Mouse (Mus musculus): ENCODE measurements around the gene P2ry2. TPM values are rescaled to one million over a fixed set of nuclear protein-coding genes. Genes with fewer than 3 reads are reported as not detected.

P2ry2 gene
- polyA plus RNA-seq, 1 experiment from 2014 or later: 0.65 TPM

- Histone ChIP-seq H3K9me3 (no peaks in the 10 kb centered on the region), H3K9ac (no peak overlapping the region), H3K4me3 (no peak overlapping the region), H3K4me2 (no peak overlapping the region), H3K27ac (no peak overlapping the region), H3K27me3 (no peaks in the 10 kb centered on the region), H3K4me1 (replicated peaks) (peaks cover 14% of the 10 kb centered on the region), H3K36me3 (no peaks in the 10 kb centered on the region)
- 66% methylated on average over 8 of the region's 8 CpGs for WGBS
- ATAC-seq (ENCODE audit: low FRiP score): no peak
These were observed 31.3 kb upstream of the P2ry2 start for GRCm38 (mm10) chr7:101043846-101044541.

- H3K4me3 ChIP-seq: no peak overlapping the region
These were observed 29.5 kb upstream of the P2ry2 start for GRCm38 (mm10) chr7:101041977-101042749.

GRCm38 (mm10) chr7:101041544-101041943 lies 28.9 kb upstream of the P2ry2 start:
- H3K9me3 ChIP-seq: no peaks in the 10 kb centered on the region
- H3K4me1 ChIP-seq (replicated peaks): peaks cover 11% of the 10 kb centered on the region
- no peak for ATAC-seq (ENCODE audit: low FRiP score)
- H3K4me2 ChIP-seq: no peak overlapping the region
- no peaks in the 10 kb centered on the region for H3K27me3 ChIP-seq
- WGBS: 83% methylated on average over 2 of the region's 2 CpGs
- H3K4me3 ChIP-seq: no peak overlapping the region
- no peaks in the 10 kb centered on the region for H3K36me3 ChIP-seq
- H3K9ac ChIP-seq: no peak overlapping the region
- no peak overlapping the region for H3K27ac ChIP-seq

More at GRCm38 (mm10) chr7:101041977-101042749, 29.5 kb upstream of the P2ry2 start:
- ATAC-seq (ENCODE audit: low FRiP score): no peak
- peaks cover 11% of the 10 kb centered on the region for H3K4me1 ChIP-seq (replicated peaks)
- no peak overlapping the region for H3K4me2 ChIP-seq
- no peaks in the 10 kb centered on the region for H3K36me3 ChIP-seq
- H3K27me3 ChIP-seq: no peaks in the 10 kb centered on the region
- H3K27ac ChIP-seq: no peak overlapping the region
- no peak overlapping the region for H3K9ac ChIP-seq
- no peaks in the 10 kb centered on the region for H3K9me3 ChIP-seq
- 48% methylated on average over 5 of the region's 5 CpGs for WGBS

GRCm38 (mm10) chr7:101033371-101033770 lies 20.7 kb upstream of the P2ry2 start:
- ATAC-seq (ENCODE audit: low FRiP score): no peak
- 93% methylated on average over 2 of the region's 2 CpGs for WGBS
- Histone ChIP-seq H3K9ac (no peak overlapping the region), H3K4me2 (no peak overlapping the region), H3K27me3 (no peaks in the 10 kb centered on the region), H3K27ac (no peak overlapping the region), H3K9me3 (no peaks in the 10 kb centered on the region), H3K4me1 (replicated peaks) (no peaks in the 10 kb centered on the region), H3K36me3 (no peaks in the 10 kb centered on the region), H3K4me3 (no peak overlapping the region)

GRCm38 (mm10) chr7:101031234-101031633 lies 18.6 kb upstream of the P2ry2 start:
- WGBS: 59% methylated on average over 8 of the region's 8 CpGs

GRCm38 (mm10) chr7:101030756-101031155 lies 18.1 kb upstream of the P2ry2 start:
- H3K27me3 ChIP-seq: no peaks in the 10 kb centered on the region
- H3K4me1 ChIP-seq (replicated peaks): no peaks in the 10 kb centered on the region
- no peaks in the 10 kb centered on the region for H3K9me3 ChIP-seq
- no peak overlapping the region for H3K4me3 ChIP-seq
- no peaks in the 10 kb centered on the region for H3K36me3 ChIP-seq
- ATAC-seq (ENCODE audit: low FRiP score): no peak
- no peak overlapping the region for H3K9ac ChIP-seq
- no peak overlapping the region for H3K4me2 ChIP-seq
- H3K27ac ChIP-seq: no peak overlapping the region

More at GRCm38 (mm10) chr7:101031234-101031633, 18.6 kb upstream of the P2ry2 start:
- H3K4me3 ChIP-seq: no peak overlapping the region
- H3K27me3 ChIP-seq: no peaks in the 10 kb centered on the region
- no peaks in the 10 kb centered on the region for H3K36me3 ChIP-seq
- H3K9ac ChIP-seq: no peak overlapping the region
- no peak overlapping the region for H3K4me2 ChIP-seq
- no peaks in the 10 kb centered on the region for H3K9me3 ChIP-seq
- ATAC-seq (ENCODE audit: low FRiP score): no peak
- no peak overlapping the region for H3K27ac ChIP-seq
- no peaks in the 10 kb centered on the region for H3K4me1 ChIP-seq (replicated peaks)

- Histone ChIP-seq H3K4me2 (no peak overlapping the region), H3K4me3 (no peak overlapping the region), H3K36me3 (no peaks in the 10 kb centered on the region), H3K27me3 (no peaks in the 10 kb centered on the region), H3K9ac (no peak overlapping the region), H3K9me3 (no peaks in the 10 kb centered on the region), H3K4me1 (replicated peaks) (no peaks in the 10 kb centered on the region), H3K27ac (no peak overlapping the region)
- WGBS: 71% methylated on average over 6 of the region's 6 CpGs
- ATAC-seq (ENCODE audit: low FRiP score): no peak
These were observed 16.8 kb upstream of the P2ry2 start for GRCm38 (mm10) chr7:101029446-101029845.

GRCm38 (mm10) chr7:101028991-101029390 lies 16.3 kb upstream of the P2ry2 start:
- no peaks in the 10 kb centered on the region for H3K27me3 ChIP-seq
- WGBS: 95% methylated on average over 9 of the region's 9 CpGs
- H3K4me3 ChIP-seq: no peak overlapping the region
- no peaks in the 10 kb centered on the region for H3K4me1 ChIP-seq (replicated peaks)
- H3K27ac ChIP-seq: no peak overlapping the region
- H3K9ac ChIP-seq: no peak overlapping the region
- ATAC-seq (ENCODE audit: low FRiP score): no peak
- H3K9me3 ChIP-seq: no peaks in the 10 kb centered on the region
- H3K4me2 ChIP-seq: no peak overlapping the region
- no peaks in the 10 kb centered on the region for H3K36me3 ChIP-seq

GRCm38 (mm10) chr7:101028444-101028757 lies 15.7 kb upstream of the P2ry2 start:
- 91% methylated on average over 5 of the region's 5 CpGs for WGBS
- H3K4me3 ChIP-seq: no peak overlapping the region
- no peak overlapping the region for H3K4me2 ChIP-seq
- H3K36me3 ChIP-seq: no peaks in the 10 kb centered on the region
- H3K27me3 ChIP-seq: no peaks in the 10 kb centered on the region
- no peak for ATAC-seq (ENCODE audit: low FRiP score)
- H3K4me1 ChIP-seq (replicated peaks): no peaks in the 10 kb centered on the region
- H3K27ac ChIP-seq: no peak overlapping the region
- no peak overlapping the region for H3K9ac ChIP-seq
- H3K9me3 ChIP-seq: no peaks in the 10 kb centered on the region

GRCm38 (mm10) chr7:101027623-101028443 lies 15.2 kb upstream of the P2ry2 start:
- Histone ChIP-seq H3K4me2 (no peak overlapping the region), H3K9ac (no peak overlapping the region), H3K27ac (no peak overlapping the region), H3K27me3 (no peaks in the 10 kb centered on the region), H3K4me3 (no peak overlapping the region), H3K4me1 (replicated peaks) (no peaks in the 10 kb centered on the region), H3K9me3 (no peaks in the 10 kb centered on the region), H3K36me3 (no peaks in the 10 kb centered on the region)
- 90% methylated on average over 10 of the region's 10 CpGs for WGBS
- ATAC-seq (ENCODE audit: low FRiP score): no peak

- 69% methylated on average over 5 of the region's 5 CpGs for WGBS
- Histone ChIP-seq H3K4me3 (no peak overlapping the region), H3K27me3 (no peaks in the 10 kb centered on the region), H3K4me1 (replicated peaks) (no peaks in the 10 kb centered on the region), H3K9ac (no peak overlapping the region), H3K9me3 (no peaks in the 10 kb centered on the region), H3K36me3 (no peaks in the 10 kb centered on the region), H3K27ac (no peak overlapping the region), H3K4me2 (no peak overlapping the region)
- no peak for ATAC-seq (ENCODE audit: low FRiP score)
These were observed 14.2 kb upstream of the P2ry2 start for GRCm38 (mm10) chr7:101026836-101027235.

- Histone ChIP-seq H3K9me3 (no peaks in the 10 kb centered on the region), H3K4me1 (replicated peaks) (peaks cover 21% of the 10 kb centered on the region), H3K4me2 (no peak overlapping the region), H3K27ac (no peak overlapping the region), H3K36me3 (no peaks in the 10 kb centered on the region), H3K9ac (no peak overlapping the region), H3K4me3 (no peak overlapping the region), H3K27me3 (peaks cover 29% of the 10 kb centered on the region)
- 62% methylated on average over 6 of the region's 6 CpGs for WGBS
- ATAC-seq (ENCODE audit: low FRiP score): no peak
These were observed 4.8 kb upstream of the P2ry2 start for GRCm38 (mm10) chr7:101017492-101017891.

All from hindbrain, embryonic 13.5 days (tissue).